Mouse (Mus musculus): ENCODE measurements around the gene Klhdc4.

- TF ChIP-seq CTCF (IDR thresholded peaks at IDR 0.05; ENCODE audit: low read depth) (no peak), EP300 (optimal IDR thresholded peaks at IDR 0.05) (no peak)
Observed at GRCm38 (mm10) chr8:121875517-121875916, 46.1 kb upstream of the Klhdc4 start.
